Mouse (Mus musculus) kidney, embryonic 16.5 days (tissue): ENCODE results near the gene Ipo4. TPM values are rescaled to one million over a fixed set of nuclear protein-coding genes. Genes with fewer than 3 reads are reported as not detected.

Experiments
- ATAC-seq: fragments of 200-750 bp; cut with Nextera tagmentation; 2 replicates; pipeline ENCODE4 v1.8.0; 2017; ENCODE audit warnings: moderate TSS enrichment; ENCODE audit not compliant: low FRiP score, low TSS enrichment
- H3K27ac ChIP-seq: fragments of 300-500 bp; sonication (generic); 2 replicates; pipeline ENCODE4 v1.5.1; 2014; ENCODE audit warnings: low read length
- H3K27me3 ChIP-seq: fragments of 300-500 bp; sonication (generic); 2 replicates; pipeline ENCODE4 v1.6.1; 2014; ENCODE audit warnings: low read length, control low read depth, mixed read lengths; ENCODE audit not compliant: insufficient read depth
- H3K36me3 ChIP-seq: fragments of 300-500 bp; sonication (generic); 2 replicates; pipeline ENCODE4 v1.6.1; 2014; ENCODE audit warnings: low read length, control low read depth, mixed read lengths; ENCODE audit not compliant: insufficient read depth
- H3K4me1 ChIP-seq: fragments of 300-500 bp; sonication (generic); 2 replicates; pipeline ENCODE4 v1.6.1; 2014; ENCODE audit warnings: low read length, control low read depth, mixed read lengths; ENCODE audit not compliant: insufficient read depth
- H3K4me2 ChIP-seq: fragments of 300-500 bp; sonication (generic); replicated peaks from 2 replicates; pipeline ENCODE4 v1.6.1; 2014; ENCODE audit warnings: low read depth, low read length
- H3K4me3 ChIP-seq: fragments of 300-500 bp; sonication (generic); 2 replicates; pipeline ENCODE4 v1.5.1; 2014; ENCODE audit warnings: mild to moderate bottlenecking, low read length
- H3K9ac ChIP-seq: fragments of 300-500 bp; sonication (generic); replicated peaks from 2 replicates; pipeline ENCODE4 v1.6.1; 2014; ENCODE audit warnings: low read length
- H3K9me3 ChIP-seq: fragments of 300-500 bp; sonication (generic); 2 replicates; pipeline ENCODE4 v1.6.1; 2016; ENCODE audit warnings: low read length, control low read depth
- WGBS: fragments of 180-500 bp; shearing (Covaris S2); extraction: QIAGEN DNeasy Blood & Tissue Kit; methylation state at CpG from one replicate; pipeline ENCODE4 v1.1.7; 2014; 5-methylcytosine and 5-hydroxymethylcytosine counted together
- polyA plus RNA-seq: library from polyadenylated mRNA; unstranded; fragments of >200 nt; fragmentation: Nextera tagmentation; extraction: Ambion mirVana; gene quantifications from 2 replicates; pipeline ENCODE4 v1.2.1, GENCODE M21; 2015

Ipo4 gene
- polyA plus RNA-seq, 1 experiment from 2014 or later = 130 TPM

DNA sequence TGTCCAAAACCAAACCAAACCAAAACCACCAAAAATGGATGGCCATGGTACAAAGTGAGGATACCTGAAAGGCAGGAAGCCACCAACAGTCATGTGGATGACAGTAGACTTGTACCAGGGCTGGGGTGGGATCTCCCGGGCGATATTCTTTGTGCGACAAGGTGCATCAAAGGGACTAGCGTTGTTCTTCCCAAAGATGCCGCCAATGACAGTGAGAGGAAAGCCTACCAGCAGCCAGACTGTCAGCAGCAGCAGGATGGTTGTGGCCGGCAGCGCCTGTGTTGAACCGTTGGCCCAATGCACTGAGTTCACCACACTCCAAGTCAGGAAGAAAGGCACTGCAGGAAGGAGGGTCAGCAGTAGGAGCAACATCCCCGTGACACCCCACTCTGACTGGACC lies 2.0 kb upstream of the Ipo4 start, which contains the start of gene Gm49378:
TSS of gene Gm49378 (minus strand) at position 101 of the 400 bp plus-strand sequence.
- H3K9ac ChIP-seq = no peak within 1 kb of the TSS
- WGBS = 91% methylated on average over 9 of the region's 9 CpGs
- no peaks in the 10 kb centered on the region for H3K27me3 ChIP-seq
- peaks cover 16% of the 10 kb centered on the region for H3K4me1 ChIP-seq
- no peak within 1 kb of the TSS for H3K27ac ChIP-seq
- no peak within 1 kb of the TSS for H3K4me3 ChIP-seq
- no peaks in the 10 kb centered on the region for H3K9me3 ChIP-seq
- no peak for ATAC-seq
- peaks cover 44% of the 10 kb centered on the region for H3K36me3 ChIP-seq
- no peak within 1 kb of the TSS for H3K4me2 ChIP-seq

DNA sequence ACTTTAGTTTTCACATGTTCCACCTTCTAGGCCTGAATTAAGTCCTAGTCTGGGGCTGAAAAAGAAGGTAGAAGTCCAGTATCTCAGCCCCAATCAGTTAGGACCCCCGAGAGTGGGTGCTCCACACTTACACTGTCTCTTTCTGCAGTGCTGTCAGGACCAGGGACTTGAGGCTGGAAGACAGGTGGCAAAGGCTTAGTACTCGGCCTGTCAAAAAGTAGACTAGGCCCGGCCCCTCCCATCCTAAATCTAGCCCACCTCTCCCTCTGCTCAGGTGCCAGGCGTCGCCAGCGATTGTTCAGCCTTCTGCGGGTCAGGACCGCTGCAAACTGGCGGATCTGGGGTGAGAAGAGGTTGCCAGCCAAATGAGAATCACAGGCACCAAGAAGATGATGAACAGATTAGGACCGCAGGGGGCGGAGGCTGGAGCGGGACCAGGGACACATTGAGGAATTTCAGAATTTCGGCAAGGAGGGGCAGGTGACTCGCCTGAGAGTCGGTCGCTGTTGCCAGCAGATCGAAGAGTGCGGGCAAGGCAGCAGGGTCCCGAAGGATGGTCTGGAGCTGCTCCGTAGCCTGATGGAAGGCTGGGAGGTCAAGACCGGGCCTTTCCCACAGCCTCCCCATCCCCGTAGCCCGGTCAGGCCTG lies 759 bp downstream of the Ipo4 start:
- peak overlapping the region; percentile 76 for H3K4me3 ChIP-seq
- H3K36me3 ChIP-seq = peaks cover 57% of the 10 kb centered on the region
- peak overlapping the region; percentile 86 for H3K4me2 ChIP-seq
- peak overlapping the region; percentile 72; the same call in 1 of the 2 replicates for H3K27ac ChIP-seq
- ATAC-seq = peak; percentile 60
- H3K9ac ChIP-seq = peak overlapping the region; percentile 83
- peaks cover 9% of the 10 kb centered on the region for H3K4me1 ChIP-seq
- no peaks in the 10 kb centered on the region for H3K9me3 ChIP-seq
- no peaks in the 10 kb centered on the region for H3K27me3 ChIP-seq
- 2% methylated on average over 23 of the region's 23 CpGs for WGBS

DNA sequence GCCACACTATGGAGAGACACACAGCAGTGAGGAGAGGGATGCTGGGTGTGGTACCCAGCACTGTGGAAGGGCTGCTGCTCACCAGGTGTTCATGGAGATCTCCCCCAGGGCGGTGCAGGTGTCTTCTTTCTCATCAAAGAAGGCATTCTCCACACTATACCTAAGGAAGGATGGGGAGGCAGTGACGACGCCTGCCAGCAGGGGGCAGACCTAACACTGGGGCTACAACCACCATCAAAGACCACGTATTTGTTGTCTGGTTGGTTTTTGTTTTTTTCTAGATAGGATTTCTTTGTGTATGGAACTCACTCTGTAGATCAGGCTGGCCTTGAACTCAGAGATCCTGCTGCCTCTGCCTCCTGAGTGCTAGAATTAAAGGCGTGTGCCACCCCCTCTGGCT lies 6.4 kb downstream of the Ipo4 start:
- Histone ChIP-seq H3K4me1 (peaks cover 1% of the 10 kb centered on the region), H3K4me2 (no peak overlapping the region), H3K4me3 (no peak overlapping the region), H3K9me3 (no peaks in the 10 kb centered on the region), H3K9ac (no peak overlapping the region), H3K36me3 (peaks cover 88% of the 10 kb centered on the region), H3K27ac (no peak overlapping the region), H3K27me3 (no peaks in the 10 kb centered on the region)
- no peak for ATAC-seq
- WGBS = 60% methylated on average over 5 of the region's 5 CpGs

DNA sequence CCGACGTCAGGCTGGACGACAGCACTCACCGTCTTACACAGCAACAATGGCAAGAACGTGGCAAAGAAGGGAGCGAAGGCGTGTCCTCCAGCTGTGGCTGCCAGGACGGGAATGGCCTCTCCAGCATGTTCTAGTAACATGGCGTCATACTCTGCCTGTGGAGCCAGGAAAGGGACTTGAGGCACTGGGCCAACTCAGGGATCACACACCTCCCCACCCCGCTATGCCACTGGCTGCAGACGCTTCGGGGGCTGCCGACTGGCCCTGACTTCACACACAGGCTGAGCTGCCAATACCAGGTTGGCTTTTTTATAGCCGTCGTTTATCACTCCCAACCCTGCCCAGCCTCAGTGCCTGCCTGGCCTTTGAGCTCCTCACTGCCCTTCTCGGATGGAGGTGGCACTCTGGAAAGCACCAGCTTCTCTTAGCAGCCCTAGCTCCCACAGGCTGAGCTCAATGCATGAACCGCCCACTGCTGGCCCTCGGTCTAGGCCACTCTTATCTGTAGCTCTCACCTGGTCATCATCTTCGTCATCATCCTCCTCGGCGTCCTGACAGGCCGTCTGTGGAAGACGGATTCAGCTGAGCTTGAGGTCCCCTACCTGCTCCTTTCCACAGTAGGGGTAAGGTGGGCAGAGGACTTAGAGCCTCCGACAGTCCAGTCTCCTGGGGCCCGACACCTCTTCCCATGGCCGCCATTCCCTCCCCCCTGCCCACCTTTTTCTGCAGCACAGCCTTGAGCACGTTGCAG lies 7.5 kb downstream of the Ipo4 start:
- Histone ChIP-seq H3K27ac (no peak overlapping the region), H3K4me3 (no peak overlapping the region), H3K9me3 (no peaks in the 10 kb centered on the region), H3K4me1 (no peaks in the 10 kb centered on the region), H3K36me3 (peaks cover 93% of the 10 kb centered on the region), H3K27me3 (no peaks in the 10 kb centered on the region), H3K4me2 (no peak overlapping the region), H3K9ac (no peak overlapping the region)
- 76% methylated on average over 27 of the region's 27 CpGs for WGBS
- no peak for ATAC-seq

DNA sequence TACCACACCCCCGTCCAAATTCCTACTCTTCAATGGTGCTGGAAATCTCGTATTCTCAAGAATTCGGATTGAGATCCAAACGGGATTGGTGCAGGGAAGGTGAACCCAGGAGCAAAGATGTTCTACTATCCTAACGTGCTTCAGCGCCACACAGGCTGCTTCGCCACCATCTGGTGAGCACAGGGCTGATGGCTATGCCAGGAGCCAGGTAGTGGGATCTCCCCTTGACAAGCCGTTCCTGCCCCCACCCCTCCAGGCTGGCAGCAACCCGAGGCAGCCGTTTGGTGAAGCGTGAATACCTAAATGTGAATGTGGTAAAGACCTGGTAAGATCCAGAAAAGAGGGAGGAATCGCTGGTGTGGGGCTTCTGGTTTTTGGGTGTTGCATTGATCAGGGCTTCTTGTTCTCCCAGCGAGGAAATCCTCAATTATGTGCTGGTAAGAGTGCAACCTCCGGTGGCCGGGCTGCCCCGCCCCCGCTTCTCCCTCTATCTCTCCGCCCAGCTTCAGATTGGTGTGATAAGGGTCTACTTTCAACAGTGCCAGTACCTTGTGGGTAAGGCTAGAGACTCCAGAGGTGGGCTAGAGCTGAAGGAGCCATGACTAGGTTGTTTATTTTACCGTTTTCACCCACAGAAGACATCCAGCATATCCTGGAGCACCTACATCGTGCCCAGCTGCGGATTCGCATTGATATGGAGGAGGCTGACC lies 17.1 kb downstream of the Ipo4 start:
- Histone ChIP-seq H3K27ac (peak overlapping the region; percentile 13; the same call in 1 of the 2 replicates), H3K4me2 (peak overlapping the region; percentile 49), H3K9me3 (no peaks in the 10 kb centered on the region), H3K4me3 (peak overlapping the region; percentile 38), H3K27me3 (no peaks in the 10 kb centered on the region), H3K9ac (peak overlapping the region; percentile 18), H3K4me1 (0 out of 2 replicates have a peak, but pooled peaks cover 5% of the 10 kb centered on the region), H3K36me3 (peaks cover 3% of the 10 kb centered on the region; the same call in 1 of the 2 replicates)
- peak; percentile 43; the same call in 1 of the 2 replicates for ATAC-seq
- 38% methylated on average over 22 of the region's 22 CpGs for WGBS

DNA sequence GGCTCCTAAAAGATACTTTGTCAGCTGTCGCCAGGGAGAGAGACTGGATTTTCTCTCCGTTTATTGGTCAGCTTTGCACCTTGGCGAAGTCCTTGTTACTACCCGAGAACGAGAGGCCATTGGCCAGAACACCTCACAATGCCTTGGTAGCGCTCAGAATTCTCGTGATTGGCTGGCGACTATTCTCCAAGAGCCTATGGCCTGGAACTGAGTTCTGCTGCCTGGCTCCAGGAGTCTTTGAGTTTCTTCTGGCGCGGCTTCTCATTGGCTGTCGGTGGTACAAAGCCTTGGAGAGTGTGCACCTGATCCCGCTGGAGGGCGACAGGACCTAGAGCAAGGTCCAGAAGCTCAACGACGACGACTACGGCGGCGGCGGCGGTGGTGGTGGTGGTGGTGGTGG lies 17.9 kb downstream of the Ipo4 start, which contains the start of gene Rec8:
TSS of gene Rec8 (plus strand) at position 216 of the 400 bp plus-strand sequence.
- WGBS = 18% methylated on average over 21 of the region's 21 CpGs
- Histone ChIP-seq H3K27ac (peak within 1 kb of the TSS; percentile 13; the same call in 1 of the 2 replicates), H3K27me3 (no peaks in the 10 kb centered on the region), H3K4me3 (peak within 1 kb of the TSS; percentile 38), H3K4me2 (peak within 1 kb of the TSS; percentile 49), H3K36me3 (no peaks in the 10 kb centered on the region), H3K9ac (peak within 1 kb of the TSS; percentile 18), H3K9me3 (no peaks in the 10 kb centered on the region), H3K4me1 (0 out of 2 replicates have a peak, but pooled peaks cover 5% of the 10 kb centered on the region)
- peak; percentile 90 for ATAC-seq

DNA sequence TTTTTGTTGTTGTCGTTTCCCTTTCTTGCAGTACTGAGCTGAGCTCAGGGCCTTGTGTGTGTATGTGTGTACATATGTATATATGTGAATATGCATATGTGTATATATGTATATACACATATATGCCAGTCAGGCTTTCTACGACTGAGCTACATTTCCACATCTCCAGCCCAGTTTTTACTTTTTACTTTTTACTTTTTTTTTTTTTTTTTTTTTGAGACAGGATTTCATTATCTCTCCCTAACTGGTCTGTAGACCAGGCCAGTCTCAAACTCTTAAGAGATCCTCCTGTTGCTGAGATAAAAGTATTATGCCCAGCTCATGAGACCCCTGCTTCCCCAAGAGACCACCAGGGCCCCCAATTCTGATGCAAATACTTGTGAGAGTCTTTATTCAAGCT lies 18.9 kb downstream of the Ipo4 start:
- 80% methylated on average over 2 of the region's 2 CpGs for WGBS
- Histone ChIP-seq H3K9ac (no peak overlapping the region), H3K4me1 (0 out of 2 replicates have a peak, but pooled peaks cover 5% of the 10 kb centered on the region), H3K36me3 (no peaks in the 10 kb centered on the region), H3K9me3 (no peaks in the 10 kb centered on the region), H3K27ac (no peak overlapping the region), H3K27me3 (no peaks in the 10 kb centered on the region), H3K4me2 (no peak overlapping the region), H3K4me3 (no peak overlapping the region)
- ATAC-seq = no peak

DNA sequence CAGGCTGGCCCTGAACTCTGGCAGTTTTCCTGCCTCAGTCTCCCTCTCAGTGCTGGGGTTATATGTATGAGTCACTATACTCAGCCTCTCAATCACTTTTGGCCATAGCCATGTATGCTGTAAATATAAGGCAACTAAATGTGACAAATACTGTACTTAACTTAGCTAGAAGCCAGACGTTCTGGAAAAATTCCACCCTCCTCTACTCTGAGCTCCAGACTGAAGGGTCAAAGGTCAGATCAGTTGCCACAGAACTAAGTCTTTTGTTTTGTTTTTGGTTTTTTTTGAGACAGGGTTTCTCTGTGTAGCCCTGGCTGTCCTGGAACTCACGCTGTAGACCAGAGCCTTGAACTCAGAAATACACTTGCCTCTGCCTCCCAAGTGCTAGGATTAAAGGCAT lies 19.9 kb downstream of the Ipo4 start:
- H3K4me1 ChIP-seq = 0 out of 2 replicates have a peak, but pooled peaks cover 5% of the 10 kb centered on the region
- H3K9ac ChIP-seq = no peak overlapping the region
- no peak overlapping the region for H3K4me2 ChIP-seq
- no peak for ATAC-seq
- H3K36me3 ChIP-seq = no peaks in the 10 kb centered on the region
- H3K9me3 ChIP-seq = no peaks in the 10 kb centered on the region
- H3K27me3 ChIP-seq = no peaks in the 10 kb centered on the region
- H3K4me3 ChIP-seq = no peak overlapping the region
- WGBS = 40% methylated on average over 2 of the region's 2 CpGs
- no peak overlapping the region for H3K27ac ChIP-seq

DNA sequence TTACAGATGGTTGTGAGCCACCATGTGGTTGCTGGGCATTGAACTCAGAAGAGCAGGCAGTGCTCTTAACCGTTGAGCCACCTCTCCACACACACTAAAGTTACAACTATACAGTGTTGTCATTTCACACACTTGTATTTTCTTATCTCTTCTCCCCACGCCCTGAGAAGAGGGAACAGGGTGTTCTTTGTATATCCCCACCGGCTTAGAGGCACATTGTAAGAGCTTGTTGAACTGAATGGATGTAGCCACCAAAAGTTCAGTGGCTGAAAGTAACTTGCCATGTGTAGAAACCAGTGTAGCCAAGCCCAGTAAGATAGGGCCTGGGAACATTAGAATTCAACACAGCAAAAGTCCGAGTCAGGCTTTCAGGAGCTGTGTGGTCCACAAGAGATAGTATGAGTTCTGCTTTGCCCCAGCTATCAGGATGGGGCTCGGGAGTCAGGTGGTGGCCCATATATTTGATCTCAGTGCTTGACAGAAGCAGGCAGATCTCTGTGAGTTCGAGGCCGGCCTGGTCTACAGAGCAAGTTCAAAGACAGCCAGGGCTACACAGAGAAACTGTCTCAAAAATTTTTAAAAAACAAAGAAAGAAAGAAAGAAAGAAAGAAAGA lies 21.1 kb downstream of the Ipo4 start:
- H3K27me3 ChIP-seq = no peaks in the 10 kb centered on the region
- 82% methylated on average over 7 of the region's 7 CpGs for WGBS
- H3K9me3 ChIP-seq = no peaks in the 10 kb centered on the region
- H3K9ac ChIP-seq = no peak overlapping the region
- no peaks in the 10 kb centered on the region for H3K36me3 ChIP-seq
- no peak for ATAC-seq
- 0 out of 2 replicates have a peak, but pooled peaks cover 5% of the 10 kb centered on the region for H3K4me1 ChIP-seq
- H3K4me2 ChIP-seq = no peak overlapping the region
- no peak overlapping the region for H3K27ac ChIP-seq
- no peak overlapping the region for H3K4me3 ChIP-seq
